Mouse (Mus musculus) small intestine, adult 2 months (tissue): Measurements from ENCODE around the gene Dlx1.

Experiments
- CTCF ChIP-seq: fragments of 200-500 bp; IDR thresholded peaks from 2 replicates; pipeline ENCODE4 v1.5.1; 2012; ENCODE audit warnings: low read depth, mild to moderate bottlenecking, control low read depth, inconsistent platforms, low read length, moderate library complexity, mixed read lengths; ENCODE audit not compliant: insufficient replicate concordance, insufficient read length; ENCODE audit errors: extremely low read depth
- POLR2A ChIP-seq: fragments of 200-500 bp; IDR thresholded peaks from 2 replicates; pipeline ENCODE4 v1.6.1; 2012; ENCODE audit warnings: low read depth, mild to moderate bottlenecking, control low read depth, inconsistent platforms, low read length, moderate library complexity

GRCm38 (mm10) chr2:71531124-71531590 is 3.2 kb downstream of the Dlx1 start:
- TF ChIP-seq CTCF (no peak), POLR2A (no peak)
